Mouse (Mus musculus): ENCODE measurements around the gene Pacsin1.

- TF ChIP-seq EP300 (IDR thresholded peaks at IDR 0.05; ENCODE audit: low read depth) (no peak), CTCF (IDR thresholded peaks at IDR 0.05; ENCODE audit: low read depth) (no peak)
These were observed 33.4 kb upstream of the Pacsin1 start for GRCm38 (mm10) chr17:27621705-27622531.

Data from liver, embryonic 14.5 days (tissue).